Mouse (Mus musculus) cerebellum, postnatal 36 days (tissue): ENCODE measurements at regions not wholly inside any gene's neighbourhood (a gene's known extent, or its start where the extent isn't known, plus 50 kb on each side); places are given as distances from the start of the nearest gene placed in this dataset.

Experiments
- DNase-seq, 2 experiments: peaks; one replicate each; pipeline ENCODE4 v3.0.0; 2021 to 2022; ENCODE audit warnings: mixed read lengths in 2 of 2

- no peak for DNase-seq
These were observed 630.9 kb upstream of the Lcorl start for GRCm38 (mm10) chr5:46488140-46488942.

- no peak for DNase-seq
These were observed 629.4 kb upstream of the Lcorl start for GRCm38 (mm10) chr5:46486740-46487326.

- no peak for DNase-seq
These were observed 598.9 kb upstream of the Lcorl start for GRCm38 (mm10) chr5:46456356-46456755.

GRCm38 (mm10) chr5:46448274-46448673 lies 590.9 kb upstream of the Lcorl start:
- DNase-seq = peak in 1 of 2 experiments; percentile 5

GRCm38 (mm10) chr5:46445844-46446243 lies 588.4 kb upstream of the Lcorl start:
- DNase-seq = no peak

GRCm38 (mm10) chr5:46445122-46445521 lies 587.7 kb upstream of the Lcorl start:
- DNase-seq = no peak

- DNase-seq = peak in 1 of 2 experiments; percentile 12
These were observed 586.5 kb upstream of the Lcorl start for GRCm38 (mm10) chr5:46443805-46444340.

GRCm38 (mm10) chr5:46442600-46443248 lies 585.3 kb upstream of the Lcorl start:
- DNase-seq = no peak

- no peak for DNase-seq
These were observed 584.3 kb upstream of the Lcorl start for GRCm38 (mm10) chr5:46441716-46442115.

GRCm38 (mm10) chr5:46431644-46432367 lies 574.4 kb upstream of the Lcorl start:
- no peak for DNase-seq

- no peak for DNase-seq
These were observed 565.3 kb upstream of the Lcorl start for GRCm38 (mm10) chr5:46422738-46423137.

GRCm38 (mm10) chr5:46406969-46407368 lies 549.6 kb upstream of the Lcorl start:
- no peak for DNase-seq

GRCm38 (mm10) chr5:46406404-46406803 lies 549.0 kb upstream of the Lcorl start:
- DNase-seq = no peak

- DNase-seq = no peak
These were observed 529.2 kb upstream of the Lcorl start for GRCm38 (mm10) chr5:46386591-46386990.

- no peak for DNase-seq
These were observed 509.9 kb upstream of the Lcorl start for GRCm38 (mm10) chr5:46367328-46367727.

GRCm38 (mm10) chr5:46363661-46364060 lies 506.2 kb upstream of the Lcorl start:
- DNase-seq = no peak

GRCm38 (mm10) chr5:46361637-46362036 lies 504.2 kb upstream of the Lcorl start:
- no peak for DNase-seq

GRCm38 (mm10) chr5:46348448-46348847 lies 491.0 kb upstream of the Lcorl start:
- no peak for DNase-seq

GRCm38 (mm10) chr5:46347368-46348083 lies 490.1 kb upstream of the Lcorl start:
- DNase-seq = peak; percentile 70 to 71

- DNase-seq = no peak
These were observed 481.0 kb upstream of the Lcorl start for GRCm38 (mm10) chr5:46338461-46338860.

- no peak for DNase-seq
These were observed 473.5 kb upstream of the Lcorl start for GRCm38 (mm10) chr5:46330880-46331279.
